Mouse (Mus musculus) neural tube, embryonic 14.5 days (tissue): ENCODE measurements around the gene Dyrk4. TPM values are rescaled to one million over a fixed set of nuclear protein-coding genes. Genes with fewer than 3 reads are reported as not detected.

Source experiments
- ATAC-seq: fragments of 200-750 bp; cut with Nextera tagmentation; 2 replicates; pipeline ENCODE4 v1.8.0; 2017; ENCODE audit warnings: low read depth, mild to moderate bottlenecking, moderate TSS enrichment, moderate library complexity
- H3K27ac ChIP-seq: fragments of 300-500 bp; sonication (generic); 2 replicates; pipeline ENCODE4 v1.5.1; 2014; ENCODE audit warnings: low read depth, mild to moderate bottlenecking, control low read depth, low read length, moderate library complexity, mixed read lengths
- H3K27me3 ChIP-seq: fragments of 300-500 bp; sonication (generic); 2 replicates; pipeline ENCODE4 v1.6.1; 2014; ENCODE audit warnings: low read length; ENCODE audit not compliant: control insufficient read depth, insufficient read depth
- H3K36me3 ChIP-seq: fragments of 300-500 bp; sonication (generic); 2 replicates; pipeline ENCODE4 v1.6.1; 2014; ENCODE audit warnings: low read length, mixed read lengths; ENCODE audit not compliant: control insufficient read depth, insufficient read depth
- H3K4me1 ChIP-seq: fragments of 300-500 bp; sonication (generic); 2 replicates; pipeline ENCODE4 v1.6.1; 2014; ENCODE audit warnings: low read length; ENCODE audit not compliant: control insufficient read depth, insufficient read depth
- H3K4me2 ChIP-seq: fragments of 300-500 bp; sonication (generic); 2 replicates; pipeline ENCODE4 v1.6.1; 2014; ENCODE audit warnings: mild to moderate bottlenecking, low read depth, low read length, control low read depth
- H3K4me3 ChIP-seq: fragments of 300-500 bp; sonication (generic); 2 replicates; pipeline ENCODE4 v1.5.1; 2014; ENCODE audit warnings: low read depth, low read length, control low read depth, mixed read lengths
- H3K9ac ChIP-seq: fragments of 300-500 bp; sonication (generic); replicated peaks from 2 replicates; pipeline ENCODE4 v1.6.1; 2014; ENCODE audit warnings: low read depth, mild to moderate bottlenecking, control low read depth, low read length, mixed read lengths
- H3K9me3 ChIP-seq: fragments of 300-500 bp; sonication (generic); 2 replicates; pipeline ENCODE4 v1.6.1; 2016; ENCODE audit warnings: low read length; ENCODE audit not compliant: control insufficient read depth
- WGBS: fragments of 180-500 bp; shearing (Covaris S2); extraction: QIAGEN DNeasy Blood & Tissue Kit; methylation state at CpG from one replicate; pipeline ENCODE4 v1.1.7; 2014; 5-methylcytosine and 5-hydroxymethylcytosine counted together
- polyA plus RNA-seq: library from polyadenylated mRNA; unstranded; fragments of >200 nt; fragmentation: Nextera tagmentation; extraction: Ambion mirVana; gene quantifications from 2 replicates; pipeline ENCODE4 v1.2.1, GENCODE M21; 2014

The Dyrk4 gene
- polyA plus RNA-seq, 1 experiment from 2014 or later: not detected

- H3K9ac ChIP-seq: peak within 1 kb of the TSS; percentile 63
- WGBS: under 1% methylated on average over 33 of the region's 33 CpGs
- peak within 1 kb of the TSS; percentile 66 for H3K4me3 ChIP-seq
- H3K27ac ChIP-seq: peak within 1 kb of the TSS; percentile 30; the same call in 1 of the 2 replicates
- no peaks in the 10 kb centered on the region for H3K36me3 ChIP-seq
- peaks cover 9% of the 10 kb centered on the region for H3K4me1 ChIP-seq
- H3K4me2 ChIP-seq: peak within 1 kb of the TSS; percentile 73
- H3K27me3 ChIP-seq: no peaks in the 10 kb centered on the region
- H3K9me3 ChIP-seq: no peaks in the 10 kb centered on the region
- peak; percentile 99 for ATAC-seq
Observed at GRCm38 (mm10) chr6:126939487-126940171, 18.0 kb upstream of the Dyrk4 start, which contains the start of the genes Rad51ap1 and D6Wsu163e. Rad51ap1 (minus strand) TSS chr6:126939587. D6Wsu163e (plus strand) TSS chr6:126939962.

GRCm38 (mm10) chr6:126938853-126939486, 17.3 kb upstream of the Dyrk4 start:
- no peaks in the 10 kb centered on the region for H3K27me3 ChIP-seq
- H3K27ac ChIP-seq: no peak overlapping the region
- peaks cover 9% of the 10 kb centered on the region for H3K4me1 ChIP-seq
- WGBS: under 1% methylated on average over 30 of the region's 31 CpGs
- peak overlapping the region; percentile 73 for H3K4me2 ChIP-seq
- H3K9me3 ChIP-seq: no peaks in the 10 kb centered on the region
- no peaks in the 10 kb centered on the region for H3K36me3 ChIP-seq
- no peak for ATAC-seq
- H3K4me3 ChIP-seq: peak overlapping the region; percentile 66
- H3K9ac ChIP-seq: peak overlapping the region; percentile 63

- H3K4me2 ChIP-seq: no peak overlapping the region; the same call in 1 of the 2 replicates
- no peak overlapping the region for H3K9ac ChIP-seq
- no peaks in the 10 kb centered on the region for H3K9me3 ChIP-seq
- H3K27me3 ChIP-seq: no peaks in the 10 kb centered on the region
- ATAC-seq: no peak
- H3K4me1 ChIP-seq: peaks cover 9% of the 10 kb centered on the region
- 86% methylated on average over 2 of the region's 2 CpGs for WGBS
- no peak overlapping the region for H3K27ac ChIP-seq
- no peak overlapping the region for H3K4me3 ChIP-seq
- no peaks in the 10 kb centered on the region for H3K36me3 ChIP-seq
Observed at GRCm38 (mm10) chr6:126938047-126938446, 16.4 kb upstream of the Dyrk4 start.

- Histone ChIP-seq H3K4me3 (no peak overlapping the region), H3K9ac (no peak overlapping the region), H3K4me1 (no peaks in the 10 kb centered on the region), H3K9me3 (no peaks in the 10 kb centered on the region), H3K27me3 (no peaks in the 10 kb centered on the region), H3K4me2 (no peak overlapping the region), H3K27ac (no peak overlapping the region), H3K36me3 (no peaks in the 10 kb centered on the region)
- 86% methylated on average over 2 of the region's 2 CpGs for WGBS
- no peak for ATAC-seq
Observed at GRCm38 (mm10) chr6:126932896-126933295, 11.3 kb upstream of the Dyrk4 start.

GRCm38 (mm10) chr6:126914928-126915327, 6.7 kb downstream of the Dyrk4 start:
- Histone ChIP-seq H3K4me3 (no peak overlapping the region), H3K4me2 (no peak overlapping the region), H3K9ac (no peak overlapping the region), H3K4me1 (no peaks in the 10 kb centered on the region), H3K36me3 (no peaks in the 10 kb centered on the region), H3K27me3 (no peaks in the 10 kb centered on the region), H3K9me3 (no peaks in the 10 kb centered on the region), H3K27ac (no peak overlapping the region)
- 84% methylated on average over 5 of the region's 5 CpGs for WGBS
- ATAC-seq: no peak

GRCm38 (mm10) chr6:126910727-126911126, 10.9 kb downstream of the Dyrk4 start:
- Histone ChIP-seq H3K27me3 (no peaks in the 10 kb centered on the region), H3K9me3 (no peaks in the 10 kb centered on the region), H3K36me3 (no peaks in the 10 kb centered on the region), H3K27ac (no peak overlapping the region), H3K4me1 (no peaks in the 10 kb centered on the region), H3K4me2 (no peak overlapping the region), H3K9ac (no peak overlapping the region), H3K4me3 (no peak overlapping the region)
- WGBS: 79% methylated on average over 4 of the region's 4 CpGs
- no peak for ATAC-seq

- Histone ChIP-seq H3K9me3 (no peaks in the 10 kb centered on the region), H3K36me3 (no peaks in the 10 kb centered on the region), H3K4me1 (no peaks in the 10 kb centered on the region), H3K9ac (no peak overlapping the region), H3K27me3 (no peaks in the 10 kb centered on the region), H3K27ac (no peak overlapping the region), H3K4me2 (no peak overlapping the region), H3K4me3 (no peak overlapping the region)
- no peak for ATAC-seq
- WGBS: 56% methylated on average over 3 of the region's 3 CpGs
Observed at GRCm38 (mm10) chr6:126907876-126908275, 13.8 kb downstream of the Dyrk4 start.

GRCm38 (mm10) chr6:126907378-126907777, 14.3 kb downstream of the Dyrk4 start:
- Histone ChIP-seq H3K9me3 (no peaks in the 10 kb centered on the region), H3K9ac (no peak overlapping the region), H3K27me3 (no peaks in the 10 kb centered on the region), H3K27ac (no peak overlapping the region), H3K4me2 (no peak overlapping the region), H3K4me3 (no peak overlapping the region), H3K4me1 (no peaks in the 10 kb centered on the region), H3K36me3 (no peaks in the 10 kb centered on the region)
- WGBS: 76% methylated on average over 4 of the region's 5 CpGs
- ATAC-seq: no peak

- 91% methylated on average over 8 of the region's 8 CpGs for WGBS
- Histone ChIP-seq H3K4me2 (no peak overlapping the region), H3K4me3 (no peak overlapping the region), H3K9me3 (no peaks in the 10 kb centered on the region), H3K36me3 (no peaks in the 10 kb centered on the region), H3K4me1 (no peaks in the 10 kb centered on the region), H3K9ac (no peak overlapping the region), H3K27ac (no peak overlapping the region), H3K27me3 (no peaks in the 10 kb centered on the region)
- no peak for ATAC-seq
Observed at GRCm38 (mm10) chr6:126877118-126877517, 44.5 kb downstream of the Dyrk4 start.
